Mouse (Mus musculus): ENCODE data around the gene Zdhhc13. TPM values are rescaled to one million over a fixed set of nuclear protein-coding genes. Genes with fewer than 3 reads are reported as not detected.

The Zdhhc13 gene
- 34.0 and 42.6 TPM in 2 replicates for polyA plus RNA-seq (2016; fragmentation: Nextera tagmentation; extraction: Ambion mirVana)

GRCm38 (mm10) chr7:48788851-48789572, at the start of gene Zdhhc13:
Zdhhc13 (plus strand) TSS chr7:48789003.
- peak; percentile 100 for ATAC-seq (ENCODE audit: low FRiP score, low read depth)
- Histone ChIP-seq H3K27ac (no peak within 1 kb of the TSS), H3K4me3 (peak within 1 kb of the TSS; percentile 82), H3K4me1 (peaks cover 17% of the 10 kb centered on the region), H3K9me3 (no peaks in the 10 kb centered on the region), H3K9ac (peak within 1 kb of the TSS; percentile 80), H3K27me3 (replicated peaks) (no peaks in the 10 kb centered on the region), H3K36me3 (no peaks in the 10 kb centered on the region; the same call in 1 of the 2 replicates), H3K4me2 (replicated peaks) (peak within 1 kb of the TSS; percentile 80)
- under 1% methylated on average over 56 of the region's 57 CpGs for WGBS

- Histone ChIP-seq H3K4me2 (replicated peaks) (peak overlapping the region; percentile 71), H3K9ac (peak overlapping the region; percentile 33), H3K4me3 (peak overlapping the region; percentile 32), H3K36me3 (no peaks in the 10 kb centered on the region), H3K27me3 (replicated peaks) (no peaks in the 10 kb centered on the region), H3K9me3 (no peaks in the 10 kb centered on the region), H3K4me1 (no peaks in the 10 kb centered on the region), H3K27ac (no peak overlapping the region)
- ATAC-seq (ENCODE audit: low FRiP score, low read depth), result peak; percentile 91
- WGBS, result under 1% methylated on average over 24 of the region's 24 CpGs
These were observed 39.3 kb upstream of the Zdhhc13 start for GRCm38 (mm10) chr7:48749298-48750163.

DNA sequence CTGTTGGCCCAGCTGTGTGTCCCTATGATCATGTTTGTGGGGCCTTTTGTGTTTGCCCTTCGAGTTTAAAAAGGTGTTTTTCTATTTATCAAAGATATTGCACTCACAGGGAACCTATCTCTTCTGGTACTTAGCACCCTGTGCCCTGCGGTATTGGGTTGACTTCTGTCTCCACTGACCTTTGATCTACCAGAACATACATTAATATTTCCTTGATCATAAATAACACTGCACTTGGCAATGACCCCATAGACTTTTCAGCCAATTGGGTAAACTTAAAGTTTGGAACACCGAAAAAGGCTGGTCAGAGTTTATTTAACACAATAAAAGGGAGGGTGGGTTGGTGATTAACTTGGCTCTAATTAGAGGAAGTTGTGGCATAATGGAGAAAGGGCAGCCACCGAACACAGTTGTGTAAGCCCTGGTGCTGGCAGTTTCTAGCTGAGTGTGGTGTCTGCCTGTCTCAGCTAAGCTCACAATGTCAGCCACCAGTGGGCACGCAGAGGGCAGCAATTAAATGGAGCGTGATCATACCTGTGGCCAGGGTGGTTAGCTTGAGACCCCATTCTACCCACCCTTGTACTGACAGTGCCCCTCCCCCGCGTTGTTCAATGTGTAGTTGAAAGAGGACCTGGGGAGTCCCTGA, 38.5 kb upstream of the Zdhhc13 start:
- Histone ChIP-seq H3K27ac (no peak overlapping the region), H3K36me3 (no peaks in the 10 kb centered on the region), H3K4me2 (replicated peaks) (peak overlapping the region; percentile 71; the same call in 1 of the 2 replicates), H3K27me3 (replicated peaks) (no peaks in the 10 kb centered on the region), H3K4me3 (no peak overlapping the region), H3K9me3 (no peaks in the 10 kb centered on the region), H3K4me1 (no peaks in the 10 kb centered on the region), H3K9ac (no peak overlapping the region)
- WGBS, result 63% methylated on average over 8 of the region's 8 CpGs
- ATAC-seq (ENCODE audit: low FRiP score, low read depth), result peak; percentile 14; the same call in 1 of the 2 replicates

- Histone ChIP-seq H3K27me3 (replicated peaks) (no peaks in the 10 kb centered on the region), H3K27ac (no peak overlapping the region), H3K36me3 (no peaks in the 10 kb centered on the region), H3K9me3 (no peaks in the 10 kb centered on the region), H3K9ac (no peak overlapping the region), H3K4me1 (no peaks in the 10 kb centered on the region), H3K4me2 (replicated peaks) (no peak overlapping the region), H3K4me3 (no peak overlapping the region)
- no peak for ATAC-seq (ENCODE audit: low FRiP score, low read depth)
- WGBS, result 83% methylated on average over 5 of the region's 5 CpGs
These were observed 37.6 kb upstream of the Zdhhc13 start for GRCm38 (mm10) chr7:48751222-48751621.

DNA sequence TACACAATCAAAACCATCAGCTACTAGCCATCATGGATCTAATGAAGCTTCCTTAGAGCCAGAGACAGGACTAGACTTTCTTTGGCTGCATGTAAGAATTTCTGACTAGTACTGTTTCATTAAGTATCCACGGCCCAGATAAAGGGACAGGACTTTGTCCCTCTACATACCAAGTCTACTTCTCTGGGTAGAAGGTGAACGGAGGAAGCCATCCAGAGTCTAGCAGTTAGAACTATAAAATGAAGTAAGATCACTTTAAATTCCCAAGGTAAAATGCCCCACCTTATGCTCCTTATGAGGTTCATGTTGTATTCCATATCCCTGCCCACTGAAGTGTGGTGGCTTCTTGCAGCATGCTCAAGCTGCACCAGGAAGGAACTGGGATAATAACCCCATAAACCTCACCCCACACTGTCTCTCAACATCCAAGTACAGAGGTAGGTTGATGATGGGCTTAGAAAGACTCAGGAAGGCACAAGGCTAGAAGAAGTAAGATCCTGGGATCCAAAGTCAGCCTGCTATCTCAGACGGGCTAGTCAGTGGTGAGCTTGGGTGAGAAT, 34.3 kb upstream of the Zdhhc13 start:
- Histone ChIP-seq H3K4me2 (replicated peaks) (no peak overlapping the region), H3K27me3 (replicated peaks) (no peaks in the 10 kb centered on the region), H3K4me3 (no peak overlapping the region), H3K36me3 (no peaks in the 10 kb centered on the region), H3K4me1 (no peaks in the 10 kb centered on the region), H3K27ac (no peak overlapping the region), H3K9ac (no peak overlapping the region), H3K9me3 (no peaks in the 10 kb centered on the region)
- WGBS, result 89% methylated on average over 3 of the region's 3 CpGs
- ATAC-seq (ENCODE audit: low FRiP score, low read depth), result no peak

GRCm38 (mm10) chr7:48755825-48756224, 33.0 kb upstream of the Zdhhc13 start:
- WGBS, result 82% methylated on average over 3 of the region's 3 CpGs
- H3K9ac ChIP-seq, result no peak overlapping the region
- H3K27ac ChIP-seq, result no peak overlapping the region
- H3K4me3 ChIP-seq, result no peak overlapping the region
- H3K27me3 ChIP-seq (replicated peaks), result no peaks in the 10 kb centered on the region
- no peak for ATAC-seq (ENCODE audit: low FRiP score, low read depth)
- no peaks in the 10 kb centered on the region for H3K9me3 ChIP-seq
- no peaks in the 10 kb centered on the region for H3K4me1 ChIP-seq
- H3K4me2 ChIP-seq (replicated peaks), result no peak overlapping the region
- no peaks in the 10 kb centered on the region for H3K36me3 ChIP-seq

DNA sequence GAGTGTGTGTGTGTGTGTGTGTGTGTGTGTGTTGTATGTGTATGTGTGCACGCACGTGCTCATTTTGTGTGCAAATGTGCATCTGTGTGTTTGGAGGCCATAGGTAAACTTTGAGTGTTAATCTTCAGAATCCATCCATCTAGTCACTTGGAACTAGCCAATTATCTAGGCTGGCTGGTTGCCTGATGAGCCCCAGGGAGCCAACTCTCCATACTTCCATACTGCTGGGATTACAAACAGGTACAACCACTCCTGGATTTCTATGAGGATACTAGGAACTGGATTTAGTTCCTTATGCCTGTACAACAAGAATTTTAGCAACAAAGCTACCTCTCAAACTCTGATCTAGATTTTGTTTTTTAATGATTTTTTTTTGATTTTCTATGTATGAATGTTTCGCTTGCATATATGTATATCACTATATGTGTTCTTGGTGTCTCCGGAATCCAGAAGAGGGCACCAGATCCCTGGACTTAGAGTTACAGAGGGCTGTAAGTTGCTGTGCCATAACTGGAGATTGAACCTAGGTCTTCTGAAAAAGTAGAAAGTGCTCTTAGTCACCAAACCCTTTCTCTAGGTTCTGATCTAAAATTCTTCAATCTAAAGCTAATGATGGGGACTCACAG, 32.4 kb upstream of the Zdhhc13 start:
- no peak for ATAC-seq (ENCODE audit: low FRiP score, low read depth)
- Histone ChIP-seq H3K27me3 (replicated peaks) (no peaks in the 10 kb centered on the region), H3K27ac (no peak overlapping the region), H3K9ac (no peak overlapping the region), H3K9me3 (no peaks in the 10 kb centered on the region), H3K4me2 (replicated peaks) (no peak overlapping the region), H3K4me1 (no peaks in the 10 kb centered on the region), H3K4me3 (no peak overlapping the region), H3K36me3 (no peaks in the 10 kb centered on the region)
- 92% methylated on average over 4 of the region's 4 CpGs for WGBS

DNA sequence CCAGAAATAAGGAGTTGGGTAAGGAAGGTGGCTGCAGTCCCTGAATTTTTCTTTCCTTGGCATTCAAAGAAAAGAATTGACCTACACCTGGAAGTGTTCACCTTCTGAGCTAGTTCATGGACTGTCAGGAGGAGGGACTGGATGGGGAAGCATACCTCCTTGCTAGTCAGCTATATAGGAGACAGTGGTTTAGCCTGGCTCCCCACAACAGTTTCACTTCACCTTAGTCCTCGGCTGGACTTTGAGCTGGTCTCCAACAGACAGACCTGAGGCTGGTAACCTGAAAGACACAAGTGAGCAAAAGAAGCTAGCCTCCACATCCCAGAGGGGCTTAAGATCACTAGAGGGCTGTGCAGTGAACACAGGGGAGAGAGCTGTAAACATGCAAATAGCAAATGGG, 30.7 kb upstream of the Zdhhc13 start:
- WGBS, result 86% methylated on average over 1 of the region's 1 CpGs
- H3K9me3 ChIP-seq, result no peaks in the 10 kb centered on the region
- H3K36me3 ChIP-seq, result no peaks in the 10 kb centered on the region
- H3K4me3 ChIP-seq, result no peak overlapping the region
- ATAC-seq (ENCODE audit: low FRiP score, low read depth), result no peak
- no peak overlapping the region for H3K9ac ChIP-seq
- no peak overlapping the region for H3K27ac ChIP-seq
- no peaks in the 10 kb centered on the region for H3K4me1 ChIP-seq
- H3K4me2 ChIP-seq (replicated peaks), result no peak overlapping the region
- H3K27me3 ChIP-seq (replicated peaks), result no peaks in the 10 kb centered on the region

- H3K4me3 ChIP-seq, result no peak overlapping the region
- no peaks in the 10 kb centered on the region for H3K9me3 ChIP-seq
- H3K4me2 ChIP-seq (replicated peaks), result no peak overlapping the region
- no peaks in the 10 kb centered on the region for H3K4me1 ChIP-seq
- WGBS, result 77% methylated on average over 1 of the region's 1 CpGs
- no peak for ATAC-seq (ENCODE audit: low FRiP score, low read depth)
- no peak overlapping the region for H3K9ac ChIP-seq
- H3K27ac ChIP-seq, result no peak overlapping the region
- no peaks in the 10 kb centered on the region for H3K36me3 ChIP-seq
- H3K27me3 ChIP-seq (replicated peaks), result no peaks in the 10 kb centered on the region
These were observed 28.0 kb upstream of the Zdhhc13 start for GRCm38 (mm10) chr7:48760789-48761188.

- H3K4me2 ChIP-seq (replicated peaks), result no peak overlapping the region
- no peaks in the 10 kb centered on the region for H3K9me3 ChIP-seq
- H3K27ac ChIP-seq, result no peak overlapping the region
- H3K9ac ChIP-seq, result no peak overlapping the region
- H3K27me3 ChIP-seq (replicated peaks), result no peaks in the 10 kb centered on the region
- 76% methylated on average over 1 of the region's 1 CpGs for WGBS
- no peak overlapping the region for H3K4me3 ChIP-seq
- no peaks in the 10 kb centered on the region for H3K4me1 ChIP-seq
- no peak for ATAC-seq (ENCODE audit: low FRiP score, low read depth)
- no peaks in the 10 kb centered on the region for H3K36me3 ChIP-seq
These were observed 26.5 kb upstream of the Zdhhc13 start for GRCm38 (mm10) chr7:48762289-48762688.

- Histone ChIP-seq H3K27me3 (replicated peaks) (no peaks in the 10 kb centered on the region), H3K27ac (no peak overlapping the region), H3K4me2 (replicated peaks) (no peak overlapping the region), H3K4me1 (no peaks in the 10 kb centered on the region), H3K4me3 (no peak overlapping the region), H3K9ac (no peak overlapping the region), H3K9me3 (no peaks in the 10 kb centered on the region), H3K36me3 (no peaks in the 10 kb centered on the region)
- WGBS, result 85% methylated on average over 3 of the region's 3 CpGs
- ATAC-seq (ENCODE audit: low FRiP score, low read depth), result no peak
These were observed 26.1 kb upstream of the Zdhhc13 start for GRCm38 (mm10) chr7:48762721-48763120.

All from neural tube, embryonic 12.5 days (tissue).